Mouse (Mus musculus) MEL-GATA-1-ER (cell line): ENCODE data around the gene Spata4.
"Not testable (repeated sequence)": the region's sequence is repeated elsewhere in the genome, so short reads cannot be mapped to it uniquely, and the experiment has no call there.

Experiments used
- DNase-seq: peaks from one replicate; pipeline ENCODE4 v3.0.0-alpha.2; 2012; ENCODE audit warnings: low read depth; ENCODE audit errors: extremely low read depth

Spata4 gene

DNA sequence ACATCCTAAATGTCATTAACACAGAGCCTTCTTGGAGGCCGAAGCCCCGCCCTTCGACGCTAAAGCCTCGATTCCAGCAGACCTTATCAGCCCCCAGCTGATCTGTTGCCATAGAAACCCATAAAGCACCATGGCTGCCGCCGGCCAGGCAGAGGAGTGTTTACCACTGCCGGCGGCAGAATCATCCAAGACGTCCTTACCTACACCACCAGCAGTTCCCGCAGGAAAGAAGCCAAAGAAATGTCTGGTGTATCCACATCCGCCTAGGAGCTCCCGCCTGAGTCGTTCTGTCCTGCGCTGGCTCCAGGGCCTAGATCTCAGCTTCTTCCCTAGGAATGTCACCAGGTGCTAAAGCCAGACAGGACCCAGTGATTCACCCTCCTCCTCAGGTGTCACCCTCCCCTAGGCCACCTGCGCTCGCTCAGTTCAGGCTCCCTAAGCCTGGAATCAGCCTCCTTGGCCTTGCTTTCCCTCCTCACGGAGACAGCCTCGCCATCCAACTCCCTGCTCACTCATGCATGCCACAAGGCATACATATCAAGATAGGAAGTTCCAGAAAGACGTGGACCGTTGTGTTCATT lies at the start of gene Spata4:
Gene Spata4 (plus strand): TSS at position 111 of the 581 bp plus-strand sequence.
- DNase-seq, result no peak

DNA sequence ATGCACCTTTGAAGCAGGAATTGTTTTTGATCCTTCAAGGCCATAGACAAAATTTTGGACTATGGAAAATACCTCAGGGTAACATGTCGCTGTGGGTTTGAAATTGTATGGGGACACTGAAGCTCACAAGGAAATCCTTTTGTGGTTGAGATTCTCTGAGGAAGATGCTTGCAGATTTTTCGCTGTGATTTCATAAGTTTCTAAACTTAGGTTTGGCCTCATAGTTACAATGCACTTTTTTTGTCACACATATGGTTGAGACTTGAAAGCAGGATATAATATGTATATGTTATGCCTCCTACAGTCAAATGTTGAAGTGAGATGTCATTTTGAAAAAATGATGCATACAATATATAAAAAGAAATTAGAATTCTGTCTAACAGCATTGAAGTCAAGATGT lies 45.7 kb upstream of the Spata4 start:
- no peak for DNase-seq

DNA sequence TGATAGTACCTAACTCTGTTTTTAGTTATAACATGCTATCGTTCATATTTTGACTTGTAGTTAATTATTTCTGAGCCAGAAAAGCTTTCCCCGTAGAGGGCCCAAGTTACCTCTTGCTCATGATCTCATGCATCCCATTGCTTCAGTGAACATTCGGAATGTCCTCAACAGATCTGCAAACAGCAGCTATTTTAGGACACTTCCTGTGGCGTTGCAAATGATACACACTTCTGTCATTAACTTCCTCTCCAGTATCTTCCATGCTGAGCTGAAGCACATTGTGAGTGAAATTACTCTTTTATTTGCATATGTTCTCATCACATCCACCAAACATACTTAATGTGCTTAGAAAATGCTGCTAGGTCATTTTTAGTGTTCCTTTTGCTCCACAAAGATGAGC lies 38.4 kb upstream of the Spata4 start:
- DNase-seq, result no peak

DNA sequence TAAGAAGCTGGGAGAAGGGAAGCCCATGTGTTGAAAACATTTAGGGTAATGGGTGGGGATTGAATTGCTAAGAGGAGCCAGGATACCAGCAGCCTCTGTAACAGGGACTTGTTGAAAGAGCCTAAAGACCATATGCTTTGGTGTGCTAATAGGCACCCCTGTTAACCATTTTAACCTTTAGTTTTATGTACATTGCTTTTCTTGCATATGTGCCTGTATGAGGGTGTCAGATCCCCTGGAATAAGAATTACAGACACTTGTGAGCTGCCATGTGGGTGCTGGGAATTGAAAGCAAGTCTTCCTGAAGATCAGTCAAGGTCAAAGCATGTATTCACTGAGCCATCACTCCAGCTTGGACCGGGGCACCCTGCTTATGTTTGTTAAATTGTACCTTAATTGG lies 35.4 kb upstream of the Spata4 start:
- DNase-seq, result no peak

DNA sequence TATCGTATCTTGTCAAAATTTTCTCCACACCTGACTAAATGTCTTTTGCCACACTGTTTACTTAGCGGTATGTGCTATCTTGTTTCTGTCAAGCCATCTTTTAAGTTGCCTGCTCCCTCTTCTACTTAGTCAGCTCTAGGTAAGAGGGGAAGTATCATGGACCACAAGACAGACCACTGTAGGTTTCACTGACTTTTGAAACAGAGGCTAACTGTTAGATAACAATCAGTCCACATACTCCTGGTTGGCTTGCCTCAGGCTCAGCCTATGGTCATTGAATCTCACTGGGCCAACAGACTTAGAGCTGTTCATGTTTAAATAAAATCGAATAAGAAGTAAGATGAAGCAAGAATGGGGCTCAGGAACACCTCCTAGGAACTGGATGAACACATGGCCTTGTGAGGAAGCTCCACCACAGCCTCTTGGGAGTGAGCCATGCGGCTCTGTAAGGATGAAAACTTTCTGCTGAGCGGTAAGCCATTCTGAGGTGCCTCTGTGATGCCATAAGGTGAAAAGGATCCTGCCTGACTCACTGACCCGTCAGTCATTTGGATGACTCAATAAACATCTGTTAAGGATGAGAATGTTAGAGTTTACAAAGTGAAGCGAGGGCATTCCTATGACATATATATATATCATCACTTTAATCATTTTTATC lies 34.8 kb upstream of the Spata4 start:
- no peak for DNase-seq

DNA sequence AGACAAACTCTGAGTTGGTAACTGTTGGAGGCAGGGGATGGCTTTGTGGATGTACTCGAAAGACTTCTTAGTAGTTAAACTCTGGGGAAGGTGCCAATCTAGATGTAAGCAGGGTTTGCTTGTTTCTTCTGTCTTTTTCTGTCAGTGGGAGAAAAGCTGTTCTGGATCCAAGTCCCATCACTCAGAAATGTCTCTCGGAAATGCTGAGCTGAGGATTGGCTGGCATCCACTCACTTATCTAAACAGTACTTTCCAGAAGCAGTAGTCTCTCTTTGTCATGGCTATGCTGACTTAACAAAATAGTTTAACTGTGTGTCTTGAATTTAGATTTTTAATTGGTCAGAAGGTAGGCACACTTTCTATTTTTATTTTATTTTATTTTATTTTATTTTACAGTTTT lies 33.4 kb upstream of the Spata4 start:
- no peak for DNase-seq

DNA sequence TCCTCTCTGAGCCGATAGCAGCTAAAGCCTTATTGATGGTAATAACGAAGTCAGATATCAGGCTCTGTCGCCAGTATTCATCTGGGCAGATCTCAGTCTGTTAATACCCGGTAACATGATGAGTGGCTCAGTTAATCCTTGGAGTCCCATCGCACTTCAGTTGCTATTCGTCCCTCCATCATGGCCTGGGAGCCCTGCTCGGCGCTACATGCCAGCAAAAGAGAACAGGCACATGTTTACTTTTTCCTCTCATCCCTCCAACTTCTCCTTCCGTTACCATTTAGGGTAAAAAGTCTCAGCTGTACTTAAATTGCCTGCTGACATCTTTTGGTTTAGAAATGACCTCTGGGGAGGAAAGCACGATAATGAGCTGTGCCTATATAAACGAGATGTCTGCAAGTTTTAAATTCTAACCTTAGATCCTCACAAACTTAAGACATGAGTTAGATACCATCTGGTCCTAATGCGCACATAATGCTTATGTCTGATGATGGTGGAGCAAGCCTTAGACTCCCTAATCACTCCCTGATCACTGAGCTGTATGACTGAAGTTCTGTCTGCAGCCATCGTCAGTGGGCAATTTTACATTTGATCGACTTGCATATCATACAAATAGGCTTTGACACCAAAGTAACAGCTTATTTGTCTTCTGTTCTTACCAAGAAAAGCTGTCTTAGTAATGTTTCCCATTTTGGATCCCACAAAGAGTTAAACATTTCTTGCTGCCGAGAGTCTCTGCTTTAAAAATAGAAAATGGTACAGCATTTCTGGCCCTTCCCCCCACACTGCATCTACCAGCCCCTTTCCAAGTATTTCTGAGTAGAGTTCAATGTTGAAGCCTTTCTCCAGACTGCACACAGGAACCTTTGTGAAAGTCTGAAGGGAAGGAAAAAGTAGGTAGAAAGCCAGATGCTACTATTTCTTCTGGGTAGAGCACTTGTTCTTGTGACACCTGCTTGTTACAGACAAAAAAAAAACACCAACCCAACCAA lies 29.7 kb upstream of the Spata4 start:
- DNase-seq, result no peak

DNA sequence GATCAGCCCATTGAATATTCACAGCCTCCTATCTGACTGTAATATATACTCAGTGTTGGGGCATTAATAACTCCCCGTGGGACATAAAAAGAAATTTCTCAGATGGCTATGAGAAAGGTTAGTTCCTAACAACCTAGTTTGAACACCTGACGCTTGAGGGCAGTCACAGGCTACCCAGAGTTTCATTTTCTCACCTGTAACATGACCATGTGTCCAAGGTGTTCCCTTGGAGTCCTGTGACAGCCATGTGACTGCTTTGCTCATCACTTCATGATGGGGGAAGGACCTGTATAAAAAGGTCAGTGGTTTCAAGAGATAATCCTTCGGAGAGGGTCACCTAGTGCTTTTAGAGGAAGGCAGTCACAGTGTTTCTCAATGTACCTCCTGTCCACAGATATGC lies 19.1 kb upstream of the Spata4 start:
- no peak for DNase-seq

DNA sequence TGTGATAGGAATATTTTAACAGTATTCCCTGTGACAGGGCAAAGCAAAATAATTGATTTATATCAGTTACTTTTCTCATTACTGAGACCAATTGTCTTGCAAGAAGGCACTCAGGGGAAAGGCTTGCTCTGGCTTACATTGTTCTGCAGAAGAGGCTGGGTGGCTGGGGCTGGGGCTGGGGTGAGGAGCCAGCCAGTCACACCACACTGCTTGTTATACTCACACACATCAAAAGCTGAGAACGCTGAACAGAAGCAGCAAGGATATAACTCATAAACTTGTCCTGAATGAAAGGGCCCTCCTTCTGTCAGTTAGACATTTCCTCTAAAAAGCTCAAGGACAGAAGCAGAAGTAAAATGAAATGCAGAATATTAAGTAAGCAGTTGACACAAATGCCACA lies 17.7 kb upstream of the Spata4 start:
- no peak for DNase-seq

DNA sequence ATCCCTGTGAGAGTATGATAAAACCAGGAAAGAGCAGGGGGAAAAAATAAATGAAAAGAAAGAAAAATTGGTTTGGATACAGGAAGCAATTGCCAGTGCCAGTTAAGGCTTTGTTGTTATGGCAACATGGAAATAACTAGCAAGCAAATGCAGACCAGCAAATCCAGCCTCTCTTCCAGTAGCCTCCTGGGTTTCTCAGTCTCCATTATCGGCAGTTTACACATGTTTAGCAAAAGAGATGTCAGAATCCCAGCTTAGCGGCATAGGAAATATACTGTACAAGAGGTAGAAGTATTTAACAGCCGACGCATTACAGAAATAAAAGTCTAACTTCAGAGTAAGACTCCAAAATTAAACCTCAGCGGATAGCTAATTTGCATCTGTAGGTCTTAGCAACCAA lies 5.9 kb upstream of the Spata4 start:
- no peak for DNase-seq

DNA sequence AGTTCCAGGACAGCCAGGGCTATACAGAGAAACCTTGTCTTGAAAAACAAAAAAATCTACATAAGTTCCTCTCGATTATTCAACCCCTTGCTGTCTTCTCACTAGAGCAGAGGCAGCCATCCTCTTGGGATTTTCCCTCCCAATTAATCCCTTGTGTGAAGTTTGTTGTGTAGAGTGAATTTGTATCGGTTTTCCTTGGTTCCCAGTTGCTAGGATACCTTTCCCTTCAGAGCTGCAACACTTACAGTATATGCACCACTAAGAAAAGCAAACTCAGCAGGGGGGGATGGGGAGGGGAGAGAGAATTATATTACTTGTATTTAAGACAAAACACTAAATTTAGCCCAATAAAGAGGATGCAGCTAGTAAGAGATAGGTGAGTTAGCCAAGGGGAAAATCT lies 4.5 kb upstream of the Spata4 start:
- DNase-seq, result no peak

DNA sequence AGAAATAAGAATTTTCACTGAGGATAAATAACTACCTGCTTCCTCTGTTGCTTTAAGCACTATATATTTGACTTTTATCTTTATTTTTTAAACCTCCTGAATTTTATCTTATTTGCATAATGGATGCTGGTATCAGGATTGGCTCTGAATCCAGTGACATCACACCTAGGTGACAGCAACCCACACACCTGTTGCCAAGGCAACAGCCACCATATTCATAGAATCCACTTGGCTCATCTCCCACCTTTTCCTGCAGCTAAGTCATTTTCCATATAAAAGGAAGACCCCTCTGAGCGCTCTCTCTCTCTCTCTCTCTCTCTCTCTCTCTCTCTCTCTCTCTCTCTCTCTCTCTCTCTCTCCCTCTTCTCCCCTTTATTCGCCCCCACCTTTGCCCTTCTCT lies 3.6 kb upstream of the Spata4 start:
- DNase-seq, result no peak

DNA sequence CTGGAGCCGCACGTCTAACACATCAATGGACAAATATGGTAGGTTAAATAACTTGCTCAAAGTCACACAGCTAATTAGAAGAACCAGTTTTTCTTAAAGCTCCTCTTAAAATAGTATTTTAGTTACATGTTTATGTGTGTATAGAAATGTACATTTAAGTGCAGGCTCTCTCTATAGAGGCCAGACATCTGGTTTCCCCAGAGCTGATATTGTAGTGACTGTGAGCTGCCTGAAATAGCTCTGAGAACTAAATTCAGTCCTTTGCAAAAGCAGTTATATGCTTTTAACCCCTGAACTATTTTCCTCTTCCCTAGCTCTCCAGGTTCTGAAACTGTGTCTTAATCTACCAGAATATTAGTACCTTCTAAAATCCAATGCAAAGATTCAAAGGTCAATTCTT lies 3.2 kb upstream of the Spata4 start:
- DNase-seq, result no peak

DNA sequence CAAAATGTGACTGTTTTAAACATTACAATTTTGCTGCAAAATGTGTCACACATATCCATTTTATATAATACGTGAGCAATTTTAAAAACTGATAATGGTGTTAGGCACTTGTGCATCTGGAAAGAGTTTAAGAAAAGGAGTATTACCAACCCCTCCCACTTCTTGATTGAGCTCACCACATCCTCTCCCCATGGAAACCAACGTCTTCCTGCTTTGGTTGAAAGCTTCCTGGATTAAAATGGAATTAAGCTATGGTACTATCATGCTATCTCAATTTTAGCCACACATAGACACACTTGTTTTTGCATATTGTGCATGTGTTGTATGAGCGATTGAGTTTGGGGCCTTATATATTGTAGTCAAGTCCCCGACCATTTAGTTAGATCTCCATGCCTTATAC lies 2.9 kb downstream of the Spata4 start:
- DNase-seq, result no peak

DNA sequence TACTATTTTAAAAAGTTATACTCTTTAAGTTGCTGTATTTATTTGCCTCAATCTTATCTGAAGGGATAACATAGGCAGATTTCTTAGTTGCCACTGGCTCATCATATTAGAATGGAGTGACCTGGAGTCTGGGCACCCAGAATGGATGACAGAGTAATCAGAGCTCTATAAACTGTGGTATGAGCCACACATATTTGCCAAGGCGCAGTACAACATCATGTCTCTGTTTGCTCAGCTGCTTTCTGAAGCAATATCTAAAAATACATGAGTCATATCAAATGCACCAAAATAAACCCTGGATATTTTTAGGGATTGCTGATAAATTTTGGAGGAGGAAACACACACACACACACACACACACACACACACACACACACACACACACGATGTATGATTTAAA lies 8.8 kb downstream of the Spata4 start:
- no peak for DNase-seq

DNA sequence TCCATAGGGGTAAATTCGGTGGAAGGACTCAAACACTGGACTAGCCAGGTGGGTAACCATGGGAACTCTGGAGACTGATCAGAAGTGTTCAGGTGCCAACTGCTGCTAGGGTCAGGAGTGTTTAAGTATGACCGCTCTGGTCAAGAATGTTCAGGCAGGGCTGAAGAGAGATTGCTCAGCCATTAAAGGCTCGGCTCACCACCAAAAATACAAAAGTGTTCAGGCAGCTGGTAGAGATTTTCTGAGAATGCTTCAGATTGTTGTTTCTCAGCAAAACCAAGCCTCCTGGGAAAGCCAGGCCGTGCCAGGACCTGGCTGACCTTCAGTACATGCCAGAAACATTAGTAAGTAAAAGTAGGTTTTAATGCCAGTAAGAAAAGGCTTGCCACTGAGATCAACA lies 9.7 kb downstream of the Spata4 start:
- DNase-seq, result no peak

DNA sequence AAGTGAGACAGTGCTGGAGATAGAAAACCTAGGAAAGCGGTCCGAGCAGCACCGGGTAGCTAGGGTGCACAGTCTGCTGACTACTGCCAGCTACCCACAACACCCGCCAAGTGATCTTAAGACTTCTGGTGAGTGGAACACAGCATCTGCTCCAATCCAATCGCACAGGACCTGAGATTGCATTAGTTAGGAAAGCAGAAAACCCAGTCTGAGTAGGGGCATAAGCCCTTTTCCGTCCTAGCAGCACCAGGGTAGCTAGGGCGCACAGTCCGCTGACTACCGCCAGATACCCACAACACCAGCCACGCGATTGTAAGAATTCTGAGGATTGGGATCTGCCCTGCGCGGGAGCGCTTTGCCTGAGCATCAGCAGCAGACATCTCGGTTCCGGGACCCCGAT lies 16.1 kb downstream of the Spata4 start:
- DNase-seq, result not testable (repeated sequence)

DNA sequence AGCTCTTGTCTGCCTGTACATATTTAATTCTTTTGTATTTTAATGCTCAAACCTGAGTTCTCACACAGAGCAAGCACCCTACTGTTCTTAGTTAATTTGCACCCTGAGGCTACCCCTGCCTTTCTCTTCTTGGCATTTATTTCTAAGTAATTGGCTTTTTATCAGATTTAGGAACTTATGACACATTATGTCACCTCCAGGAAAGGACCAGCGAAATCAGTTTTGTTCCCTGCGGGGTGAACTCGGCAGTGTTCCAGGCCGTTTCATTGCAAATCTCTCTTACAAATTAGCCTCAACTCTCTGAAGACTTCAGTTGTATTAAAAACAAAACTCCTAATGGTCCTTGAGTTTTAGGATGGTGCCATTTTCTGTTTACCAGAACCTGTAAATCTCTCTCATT lies 38.1 kb downstream of the Spata4 start:
- no peak for DNase-seq
